Mouse (Mus musculus): ENCODE data around the gene Myl6b. TPM values are rescaled to one million over a fixed set of nuclear protein-coding genes. Genes with fewer than 3 reads are reported as not detected.

Myl6b gene
- polyA plus RNA-seq, 1 experiment = 18.8 TPM

- TF ChIP-seq GATA1 (IDR thresholded peaks at IDR 0.05; ENCODE audit: low read length) = no peak
Observed at GRCm38 (mm10) chr10:128489785-128490184, 8.7 kb downstream of the Myl6b start.

GRCm38 (mm10) chr10:128489380-128489779 lies 9.1 kb downstream of the Myl6b start:
- TF ChIP-seq GATA1 (IDR thresholded peaks at IDR 0.05; ENCODE audit: low read length) = no peak

GRCm38 (mm10) chr10:128488776-128489175 lies 9.7 kb downstream of the Myl6b start:
- no peak for TF ChIP-seq GATA1 (IDR thresholded peaks at IDR 0.05; ENCODE audit: low read length)

- no peak for TF ChIP-seq GATA1 (IDR thresholded peaks at IDR 0.05; ENCODE audit: low read length)
Observed at GRCm38 (mm10) chr10:128487861-128488712, 10.4 kb downstream of the Myl6b start.

GRCm38 (mm10) chr10:128486370-128486769 lies 12.1 kb downstream of the Myl6b start:
- TF ChIP-seq GATA1 (IDR thresholded peaks at IDR 0.05; ENCODE audit: low read length) = no peak

- no peak for TF ChIP-seq GATA1 (IDR thresholded peaks at IDR 0.05; ENCODE audit: low read length)
Observed at GRCm38 (mm10) chr10:128474366-128474765, 24.1 kb downstream of the Myl6b start.

GRCm38 (mm10) chr10:128460270-128460630 lies 38.2 kb downstream of the Myl6b start:
- TF ChIP-seq GATA1 (IDR thresholded peaks at IDR 0.05; ENCODE audit: low read length) = no peak

- TF ChIP-seq GATA1 (IDR thresholded peaks at IDR 0.05; ENCODE audit: low read length) = no peak
Observed at GRCm38 (mm10) chr10:128459409-128460269, 38.8 kb downstream of the Myl6b start.

GRCm38 (mm10) chr10:128458719-128459408 lies 39.6 kb downstream of the Myl6b start, which contains the start of gene Smarcc2:
Smarcc2 (plus strand) TSS chr10:128459248.
- TF ChIP-seq GATA1 (IDR thresholded peaks at IDR 0.05; ENCODE audit: low read length) = no peak

GRCm38 (mm10) chr10:128458348-128458718 lies 40.2 kb downstream of the Myl6b start:
- TF ChIP-seq GATA1 (IDR thresholded peaks at IDR 0.05; ENCODE audit: low read length) = no peak

GRCm38 (mm10) chr10:128457676-128458075 lies 40.8 kb downstream of the Myl6b start:
- no peak for TF ChIP-seq GATA1 (IDR thresholded peaks at IDR 0.05; ENCODE audit: low read length)

- TF ChIP-seq GATA1 (IDR thresholded peaks at IDR 0.05; ENCODE audit: low read length) = no peak
Observed at GRCm38 (mm10) chr10:128455280-128455679, 43.2 kb downstream of the Myl6b start.

- TF ChIP-seq GATA1 (IDR thresholded peaks at IDR 0.05; ENCODE audit: low read length) = no peak
Observed at GRCm38 (mm10) chr10:128454471-128454870, 44.0 kb downstream of the Myl6b start.

GRCm38 (mm10) chr10:128451014-128451413 lies 47.5 kb downstream of the Myl6b start:
- TF ChIP-seq GATA1 (IDR thresholded peaks at IDR 0.05; ENCODE audit: low read length) = no peak

GRCm38 (mm10) chr10:128445407-128445806 lies 53.1 kb downstream of the Myl6b start:
- TF ChIP-seq GATA1 (IDR thresholded peaks at IDR 0.05; ENCODE audit: low read length) = no peak

GRCm38 (mm10) chr10:128444354-128444753 lies 54.1 kb downstream of the Myl6b start:
- TF ChIP-seq GATA1 (IDR thresholded peaks at IDR 0.05; ENCODE audit: low read length) = no peak

Other genes starting within 250 kb of the Myl6b start
- 0.04 TPM in 1 of 2 replicates, not detected in the other for gene Apon, start 244.6 kb downstream of the Myl6b start, polyA plus RNA-seq (2012)
- gene Apof, start 230.0 kb downstream of the Myl6b start, polyA plus RNA-seq (2012) = not detected in 2 replicates
- gene Stat2, start 228.1 kb downstream of the Myl6b start, polyA plus RNA-seq (2012) = 9.1 TPM in 2 replicates
- gene Il23a, start 199.9 kb downstream of the Myl6b start, polyA plus RNA-seq (2012) = 0.05 and 0.08 TPM in 2 replicates
- gene Pan2, start 195.3 kb downstream of the Myl6b start, polyA plus RNA-seq (2012) = 2.7 and 3.1 TPM in 2 replicates
- 83.4 and 115 TPM in 2 replicates for gene Cnpy2, start 176.2 kb downstream of the Myl6b start, polyA plus RNA-seq (2012)
- 16.3 and 53.3 TPM in 2 replicates for gene Cs, start 161.0 kb downstream of the Myl6b start, polyA plus RNA-seq (2012)
- gene Coq10a, start 129.7 kb downstream of the Myl6b start, polyA plus RNA-seq (2012) = 8.7 and 15.8 TPM in 2 replicates
- 79.7 and 85.8 TPM in 2 replicates for gene Ankrd52, start 121.6 kb downstream of the Myl6b start, polyA plus RNA-seq (2012)
- gene Slc39a5, start 97.5 kb downstream of the Myl6b start, polyA plus RNA-seq (2012) = not detected in 2 replicates
- 226 and 249 TPM in 2 replicates for gene Nabp2, start 87.2 kb downstream of the Myl6b start, polyA plus RNA-seq (2012)
- 11.6 and 14.5 TPM in 2 replicates for gene Rnf41, start 87.0 kb downstream of the Myl6b start, polyA plus RNA-seq (2012)
- 158 and 204 TPM in 2 replicates for gene Smarcc2, start 39.4 kb downstream of the Myl6b start, polyA plus RNA-seq (2012)
- 221 and 292 TPM in 2 replicates for gene Myl6, start 4.5 kb downstream of the Myl6b start, polyA plus RNA-seq (2012)
- 77.9 and 92.1 TPM in 2 replicates for gene Esyt1, start 27.2 kb upstream of the Myl6b start, polyA plus RNA-seq (2012)
- 18.8 and 21.2 TPM in 2 replicates for gene Zc3h10, start 49.1 kb upstream of the Myl6b start, polyA plus RNA-seq (2012)
- gene Rpl41, start 50.6 kb upstream of the Myl6b start, polyA plus RNA-seq (2012) = 8,707 and 11,892 TPM in 2 replicates
- 631 and 749 TPM in 2 replicates for gene Pa2g4, start 67.3 kb upstream of the Myl6b start, polyA plus RNA-seq (2012)
- 0.39 TPM in 2 replicates for gene Erbb3, start 91.0 kb upstream of the Myl6b start, polyA plus RNA-seq (2012)
- gene Rps26, start 128.1 kb upstream of the Myl6b start, polyA plus RNA-seq (2012) = 1,312 and 5,477 TPM in 2 replicates
- gene Ikzf4, start 147.3 kb upstream of the Myl6b start, polyA plus RNA-seq (2012) = 2.7 and 3.6 TPM in 2 replicates
- 0.66 and 0.90 TPM in 2 replicates for gene Suox, start 175.4 kb upstream of the Myl6b start, polyA plus RNA-seq (2012)
- 14.3 and 19.7 TPM in 2 replicates for gene Rab5b, start 197.6 kb upstream of the Myl6b start, polyA plus RNA-seq (2012)
- 0.10 and 0.18 TPM in 2 replicates for gene Pmel, start 205.5 kb upstream of the Myl6b start, polyA plus RNA-seq (2012)
- gene Cdk2, start 206.3 kb upstream of the Myl6b start, polyA plus RNA-seq (2012) = 21.0 and 30.8 TPM in 2 replicates
- 0.12 TPM in 2 replicates for gene Dgka, start 246.2 kb upstream of the Myl6b start, polyA plus RNA-seq (2012)
- gene Pym1, start 249.2 kb upstream of the Myl6b start, polyA plus RNA-seq (2012) = 166 TPM in 2 replicates